Mouse (Mus musculus): ENCODE measurements around the gene Tmem106a. TPM values are rescaled to one million over a fixed set of nuclear protein-coding genes. Genes with fewer than 3 reads are reported as not detected.
"Not testable (repeated sequence)": the region's sequence is repeated elsewhere in the genome, so short reads cannot be mapped to it uniquely, and the experiment has no call there.

The Tmem106a gene
- total and polyA plus RNA-seq, 2 experiments from 2014 or later = 5.1 to 5.2 TPM

DNA sequence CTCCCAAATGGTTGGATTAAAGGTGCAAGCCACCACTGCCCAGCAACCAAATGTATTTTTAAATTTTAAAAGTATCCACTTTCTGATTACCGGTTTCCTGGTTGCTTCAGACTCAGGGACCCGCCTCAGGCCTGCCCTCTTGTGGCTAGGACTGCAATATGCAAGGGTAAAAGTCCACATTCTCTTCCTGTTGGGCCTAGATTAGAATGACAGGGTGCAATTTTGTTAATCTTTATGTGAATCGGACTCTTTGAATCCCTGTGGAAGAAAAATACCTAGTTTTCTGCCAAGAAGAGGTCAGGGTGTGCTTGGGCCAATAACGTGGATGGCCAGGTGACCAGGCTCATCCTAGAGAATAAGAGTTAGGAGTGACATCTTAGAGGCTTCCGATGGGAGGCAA, 7.4 kb downstream of the Tmem106a start:
- no peaks in the 10 kb centered on the region for H3K4me1 ChIP-seq (ENCODE audit: insufficient read depth, low read length)
- no peak overlapping the region for H3K9ac ChIP-seq (replicated peaks; ENCODE audit: low read length)
- no peak overlapping the region for H3K4me2 ChIP-seq (ENCODE audit: low read depth, low read length)
- H3K4me3 ChIP-seq (ENCODE audit: low read length) = no peak overlapping the region
- peak; percentile 78 for TF ChIP-seq CTCF (IDR thresholded peaks at IDR 0.05; ENCODE audit: low read depth)
- no peaks in the 10 kb centered on the region for H3K27me3 ChIP-seq (ENCODE audit: insufficient read depth, low read length)
- H3K36me3 ChIP-seq (ENCODE audit: insufficient read depth, low read length) = no peaks in the 10 kb centered on the region
- peak; percentile 64 for DNase-seq (ENCODE audit: low spot score)
- no peak overlapping the region for H3K27ac ChIP-seq
- ATAC-seq = no peak
- no peaks in the 10 kb centered on the region for H3K9me3 ChIP-seq (ENCODE audit: low read length)
- WGBS = 29% methylated on average over 5 of the region's 5 CpGs

DNA sequence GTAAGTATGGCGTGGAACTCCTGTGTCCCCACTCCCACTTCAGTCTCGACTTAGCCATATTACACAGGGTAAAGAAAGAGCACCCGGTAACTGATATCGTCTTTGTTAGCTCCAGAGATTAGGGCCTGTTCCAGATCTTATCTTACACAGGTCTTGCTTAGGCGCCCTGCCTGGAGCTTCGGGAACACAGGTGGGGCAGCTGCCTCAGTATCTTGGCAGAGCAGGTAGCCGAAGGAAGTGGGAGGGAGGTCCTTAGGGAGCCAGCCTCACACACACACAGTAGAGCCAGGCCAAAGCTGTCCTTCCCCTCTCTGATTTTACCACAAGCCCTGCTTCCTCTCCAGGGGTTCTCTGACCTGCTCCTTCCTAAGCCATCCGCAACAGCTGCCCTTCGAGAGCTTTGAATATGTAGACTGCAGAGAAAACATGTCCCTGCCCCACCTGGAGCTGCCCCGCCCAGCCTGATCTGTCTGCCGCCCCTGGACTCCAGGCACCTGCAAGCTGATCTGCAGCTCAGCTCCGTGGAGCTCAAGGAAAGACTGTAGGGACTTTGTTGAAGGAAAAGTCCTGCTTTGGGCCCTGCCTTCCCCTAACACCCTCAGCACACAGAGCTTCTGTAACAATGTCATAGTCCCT, 8.1 kb downstream of the Tmem106a start:
- Histone ChIP-seq H3K27me3 (ENCODE audit: insufficient read depth, low read length) (no peaks in the 10 kb centered on the region), H3K27ac (no peak overlapping the region), H3K9me3 (ENCODE audit: low read length) (no peaks in the 10 kb centered on the region), H3K36me3 (ENCODE audit: insufficient read depth, low read length) (no peaks in the 10 kb centered on the region), H3K4me2 (ENCODE audit: low read depth, low read length) (no peak overlapping the region), H3K9ac (replicated peaks; ENCODE audit: low read length) (no peak overlapping the region), H3K4me1 (ENCODE audit: insufficient read depth, low read length) (no peaks in the 10 kb centered on the region), H3K4me3 (ENCODE audit: low read length) (no peak overlapping the region)
- DNase-seq (ENCODE audit: low spot score) = no peak
- ATAC-seq = no peak
- 78% methylated on average over 12 of the region's 12 CpGs for WGBS
- TF ChIP-seq CTCF (IDR thresholded peaks at IDR 0.05; ENCODE audit: low read depth) = no peak

DNA sequence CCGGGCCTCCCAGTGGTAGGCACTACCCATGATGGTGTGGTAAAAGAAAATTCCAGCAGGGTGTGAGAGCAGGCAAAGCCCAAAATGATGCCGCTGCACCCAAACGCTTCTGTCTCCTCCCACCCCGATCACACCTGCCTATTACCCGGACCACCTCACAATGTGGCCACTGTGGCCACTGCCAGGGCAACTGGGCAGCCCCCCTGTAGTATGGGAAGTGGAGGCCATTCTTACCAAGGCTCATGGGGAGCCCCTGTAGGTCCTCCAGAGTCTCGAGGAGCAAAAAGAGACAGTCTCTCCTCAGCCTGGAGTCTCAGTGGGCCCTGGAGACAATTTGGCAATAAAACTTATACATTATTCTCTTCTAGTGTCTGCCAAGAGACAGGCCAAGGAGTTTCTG, 17.1 kb downstream of the Tmem106a start, which contains the start of gene Gm11634:
Gm11634 (minus strand) TSS at position 101 of the 400 bp plus-strand sequence.
- 74% methylated on average over 6 of the region's 6 CpGs for WGBS
- no peak for TF ChIP-seq CTCF (IDR thresholded peaks at IDR 0.05; ENCODE audit: low read depth)
- H3K4me3 ChIP-seq (ENCODE audit: low read length) = no peak within 1 kb of the TSS

DNA sequence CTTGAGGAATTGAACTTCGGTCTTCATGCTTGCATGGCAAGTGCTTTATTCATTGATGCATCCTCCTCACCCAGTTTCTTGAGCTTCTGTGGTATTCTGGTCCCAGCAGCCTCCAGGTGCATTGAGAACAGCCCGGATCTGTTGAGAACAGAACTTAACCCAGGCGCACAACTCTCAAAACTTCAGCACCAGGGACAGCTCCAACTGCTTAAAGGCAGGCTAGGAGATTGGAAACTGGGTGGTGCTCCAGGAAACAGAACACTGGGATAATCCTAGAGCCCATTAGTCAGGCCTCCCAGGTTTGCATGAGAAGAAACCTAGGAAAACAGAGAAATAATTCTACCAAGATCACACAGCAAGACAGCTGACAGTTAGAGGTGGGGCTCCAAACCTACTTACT, 20.4 kb downstream of the Tmem106a start:
- no peak for ATAC-seq
- Histone ChIP-seq H3K4me3 (ENCODE audit: low read length) (no peak overlapping the region), H3K9me3 (ENCODE audit: low read length) (no peaks in the 10 kb centered on the region), H3K27ac (no peak overlapping the region), H3K27me3 (ENCODE audit: insufficient read depth, low read length) (no peaks in the 10 kb centered on the region), H3K36me3 (ENCODE audit: insufficient read depth, low read length) (no peaks in the 10 kb centered on the region), H3K9ac (replicated peaks; ENCODE audit: low read length) (no peak overlapping the region), H3K4me1 (ENCODE audit: insufficient read depth, low read length) (no peaks in the 10 kb centered on the region), H3K4me2 (ENCODE audit: low read depth, low read length) (no peak overlapping the region)
- 16% methylated on average over 3 of the region's 3 CpGs for WGBS
- TF ChIP-seq CTCF (IDR thresholded peaks at IDR 0.05; ENCODE audit: low read depth) = no peak
- DNase-seq (ENCODE audit: low spot score) = peak; percentile 63

More for the DNA sequence above, 17.1 kb downstream of the Tmem106a start, which contains the start of gene Gm11634:
- no peak within 1 kb of the TSS for H3K27ac ChIP-seq
- ATAC-seq = no peak
- H3K4me1 ChIP-seq (ENCODE audit: insufficient read depth, low read length) = no peaks in the 10 kb centered on the region
- H3K9me3 ChIP-seq (ENCODE audit: low read length) = no peaks in the 10 kb centered on the region
- H3K4me2 ChIP-seq (ENCODE audit: low read depth, low read length) = no peak within 1 kb of the TSS
- H3K9ac ChIP-seq (replicated peaks; ENCODE audit: low read length) = no peak within 1 kb of the TSS
- DNase-seq (ENCODE audit: low spot score) = no peak
- no peaks in the 10 kb centered on the region for H3K36me3 ChIP-seq (ENCODE audit: insufficient read depth, low read length)
- no peaks in the 10 kb centered on the region for H3K27me3 ChIP-seq (ENCODE audit: insufficient read depth, low read length)

DNA sequence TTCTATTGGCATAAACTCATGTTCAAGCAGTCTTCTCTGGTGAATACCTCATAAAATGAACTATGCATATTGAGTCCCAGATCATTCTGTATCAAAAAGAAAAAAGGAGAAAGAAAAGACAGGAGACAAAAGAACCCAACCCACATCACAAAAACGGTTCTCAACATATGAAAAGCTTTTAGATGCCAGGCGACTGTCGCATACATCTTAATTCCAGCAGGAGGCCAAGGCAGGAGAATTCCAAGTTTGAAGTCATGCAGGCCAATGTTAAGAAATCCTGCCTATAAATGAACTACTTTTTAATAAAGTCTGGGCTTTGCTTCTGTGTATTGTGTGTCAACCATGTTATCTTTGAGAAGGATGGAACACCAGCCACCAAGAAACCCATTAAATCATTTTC, 22.1 kb downstream of the Tmem106a start:
- WGBS = 4% methylated on average over 3 of the region's 3 CpGs
- Histone ChIP-seq H3K4me1 (ENCODE audit: insufficient read depth, low read length) (no peaks in the 10 kb centered on the region), H3K27me3 (ENCODE audit: insufficient read depth, low read length) (no peaks in the 10 kb centered on the region), H3K36me3 (ENCODE audit: insufficient read depth, low read length) (no peaks in the 10 kb centered on the region), H3K4me3 (ENCODE audit: low read length) (peak overlapping the region; percentile 28), H3K9me3 (ENCODE audit: low read length) (no peaks in the 10 kb centered on the region), H3K9ac (replicated peaks; ENCODE audit: low read length) (peak overlapping the region; percentile 35), H3K27ac (no peak overlapping the region), H3K4me2 (ENCODE audit: low read depth, low read length) (peak overlapping the region; percentile 54)
- DNase-seq (ENCODE audit: low spot score) (no peak), ATAC-seq (no peak)
- TF ChIP-seq CTCF (IDR thresholded peaks at IDR 0.05; ENCODE audit: low read depth) = no peak

DNA sequence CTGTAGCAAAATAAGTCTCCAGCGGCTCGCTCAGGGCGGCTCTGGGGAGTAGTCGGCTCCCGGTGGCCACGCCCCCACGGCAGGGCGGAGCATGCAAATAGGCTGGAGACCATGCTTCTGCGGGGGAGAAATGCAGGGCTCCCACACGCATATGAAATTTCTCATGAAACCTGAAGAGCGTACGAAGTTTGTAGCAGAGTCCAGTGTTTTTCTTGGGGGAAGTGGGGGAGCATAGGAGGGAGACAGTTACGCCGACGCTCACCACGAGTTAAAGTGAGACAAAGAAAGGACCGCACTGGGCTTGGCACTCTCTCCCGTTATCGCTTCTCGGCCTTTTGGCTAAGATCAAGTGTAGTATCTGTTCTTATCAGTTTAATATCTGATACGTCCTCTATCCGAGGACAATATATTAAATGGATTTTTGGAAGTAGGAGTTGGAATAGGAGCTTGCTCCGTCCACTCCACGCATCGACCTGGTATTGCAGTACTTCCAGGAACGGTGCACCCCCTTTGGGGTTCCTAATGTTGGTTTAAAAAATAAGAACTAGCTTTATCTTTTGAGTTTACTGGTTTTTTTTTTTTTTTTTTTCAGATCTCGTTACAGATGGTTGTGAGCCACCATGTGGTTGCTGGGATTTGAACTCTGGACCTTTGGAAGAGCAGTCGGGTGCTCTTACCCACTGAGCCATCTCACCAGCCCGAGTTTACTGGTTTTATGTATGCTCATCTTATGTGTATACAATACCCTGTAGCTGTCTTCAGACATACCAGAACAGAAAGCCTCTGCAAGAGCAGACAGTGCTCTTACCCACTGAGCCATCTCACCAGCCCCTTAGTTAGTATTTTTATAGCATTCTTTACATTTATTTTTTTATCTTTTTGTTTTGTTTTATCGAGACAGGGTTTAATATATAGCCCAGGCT, 22.8 kb downstream of the Tmem106a start:
- WGBS = 1% methylated on average over 30 of the region's 30 CpGs
- Histone ChIP-seq H3K4me2 (ENCODE audit: low read depth, low read length) (peak overlapping the region; percentile 54), H3K4me3 (ENCODE audit: low read length) (peak overlapping the region; percentile 28), H3K27ac (peak overlapping the region; percentile 32; the same call in 1 of the 2 replicates), H3K9ac (replicated peaks; ENCODE audit: low read length) (peak overlapping the region; percentile 35)
- not testable (repeated sequence) for H3K4me1 ChIP-seq (ENCODE audit: insufficient read depth, low read length); H3K36me3 ChIP-seq (ENCODE audit: insufficient read depth, low read length); H3K27me3 ChIP-seq (ENCODE audit: insufficient read depth, low read length); H3K9me3 ChIP-seq (ENCODE audit: low read length)
- peak; percentile 75 for DNase-seq (ENCODE audit: low spot score)
- ATAC-seq = peak; percentile 70; the same call in 1 of the 2 replicates

DNA sequence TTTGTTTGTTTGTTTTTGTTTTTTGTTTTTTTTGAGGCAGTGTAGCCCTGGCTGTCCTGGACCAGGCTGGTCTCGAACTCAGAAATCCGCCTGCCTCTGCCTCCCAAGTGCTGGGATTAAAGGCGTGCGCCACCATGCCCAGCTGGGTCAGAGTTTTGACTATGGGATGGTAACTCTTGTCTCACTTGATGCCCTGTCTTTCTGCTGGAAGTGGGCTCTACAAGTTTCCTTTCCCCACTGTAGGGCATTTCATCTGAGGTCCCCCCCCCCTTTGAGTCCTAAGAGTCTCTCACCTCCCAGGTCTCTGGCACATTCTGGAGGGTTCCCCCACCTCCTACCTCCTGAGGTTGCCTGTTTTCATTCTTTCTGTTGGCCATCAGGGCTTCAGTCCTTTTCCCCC, 25.1 kb downstream of the Tmem106a start:
- H3K4me1 ChIP-seq (ENCODE audit: insufficient read depth, low read length); ATAC-seq; H3K9ac ChIP-seq (replicated peaks; ENCODE audit: low read length); H3K4me3 ChIP-seq (ENCODE audit: low read length); H3K36me3 ChIP-seq (ENCODE audit: insufficient read depth, low read length); H3K9me3 ChIP-seq (ENCODE audit: low read length); DNase-seq (ENCODE audit: low spot score); H3K4me2 ChIP-seq (ENCODE audit: low read depth, low read length); H3K27me3 ChIP-seq (ENCODE audit: insufficient read depth, low read length); H3K27ac ChIP-seq: not testable (repeated sequence)
- WGBS = 96% methylated on average over 4 of the region's 4 CpGs
